Mouse (Mus musculus) intestine, postnatal 0 days (tissue): Measurements from ENCODE around the gene Crtc1. TPM values are rescaled to one million over a fixed set of nuclear protein-coding genes. Genes with fewer than 3 reads are reported as not detected.

Experiments
- ATAC-seq: fragments of 200-750 bp; cut with Nextera tagmentation; 2 replicates; pipeline ENCODE4 v1.8.0; 2017; ENCODE audit warnings: mild to moderate bottlenecking, moderate TSS enrichment, moderate library complexity
- H3K27ac ChIP-seq: fragments of 300-500 bp; sonication (generic); 2 replicates; pipeline ENCODE4 v1.5.1; 2014; ENCODE audit warnings: mild to moderate bottlenecking, low read depth, low read length, moderate library complexity
- H3K27me3 ChIP-seq: fragments of 300-500 bp; sonication (generic); replicated peaks from 2 replicates; pipeline ENCODE4 v1.6.1; 2014; ENCODE audit warnings: low read length, mixed read lengths; ENCODE audit not compliant: control insufficient read depth, insufficient read depth
- H3K36me3 ChIP-seq: fragments of 300-500 bp; sonication (generic); 2 replicates; pipeline ENCODE4 v1.6.1; 2014; ENCODE audit warnings: mild to moderate bottlenecking, moderate library complexity; ENCODE audit not compliant: control insufficient read depth, insufficient read depth
- H3K4me1 ChIP-seq: fragments of 300-500 bp; sonication (generic); replicated peaks from 2 replicates; pipeline ENCODE4 v1.6.1; 2014; ENCODE audit warnings: antibody characterized with exemption, low read length, mixed read lengths; ENCODE audit not compliant: control insufficient read depth, insufficient read depth
- H3K4me2 ChIP-seq: fragments of 300-500 bp; sonication (generic); replicated peaks from 2 replicates; pipeline ENCODE4 v1.6.1; 2014; ENCODE audit warnings: low read depth, mild to moderate bottlenecking, moderate library complexity
- H3K4me3 ChIP-seq: fragments of 300-500 bp; sonication (generic); 2 replicates; pipeline ENCODE4 v1.5.1; 2014; ENCODE audit warnings: low read depth, low read length
- H3K9ac ChIP-seq: fragments of 300-500 bp; sonication (generic); 2 replicates; pipeline ENCODE4 v1.6.1; 2014; ENCODE audit warnings: mild to moderate bottlenecking, low read depth, low read length
- H3K9me3 ChIP-seq: fragments of 300-500 bp; sonication (generic); 2 replicates; pipeline ENCODE4 v1.6.1; 2016; ENCODE audit warnings: mixed run types; ENCODE audit not compliant: control insufficient read depth
- CTCF ChIP-seq: sonication (generic); IDR thresholded peaks from 2 replicates; pipeline ENCODE4 v1.5.1; 2016; ENCODE audit warnings: low read depth, mild to moderate bottlenecking, control low read depth, antibody characterized with exemption, moderate library complexity
- WGBS: fragments of 180-500 bp; shearing (Covaris S2); extraction: QIAGEN DNeasy Blood & Tissue Kit; methylation state at CpG from one replicate; pipeline ENCODE4 v1.1.7; 2014; 5-methylcytosine and 5-hydroxymethylcytosine counted together
- polyA plus RNA-seq: library from polyadenylated mRNA; unstranded; fragments of >200 nt; fragmentation: Nextera tagmentation; extraction: Ambion mirVana; gene quantifications from 2 replicates; pipeline ENCODE4 v1.2.1, GENCODE M21; 2015

Gene Crtc1
- polyA plus RNA-seq, 1 experiment from 2014 or later: 9.2 TPM

DNA sequence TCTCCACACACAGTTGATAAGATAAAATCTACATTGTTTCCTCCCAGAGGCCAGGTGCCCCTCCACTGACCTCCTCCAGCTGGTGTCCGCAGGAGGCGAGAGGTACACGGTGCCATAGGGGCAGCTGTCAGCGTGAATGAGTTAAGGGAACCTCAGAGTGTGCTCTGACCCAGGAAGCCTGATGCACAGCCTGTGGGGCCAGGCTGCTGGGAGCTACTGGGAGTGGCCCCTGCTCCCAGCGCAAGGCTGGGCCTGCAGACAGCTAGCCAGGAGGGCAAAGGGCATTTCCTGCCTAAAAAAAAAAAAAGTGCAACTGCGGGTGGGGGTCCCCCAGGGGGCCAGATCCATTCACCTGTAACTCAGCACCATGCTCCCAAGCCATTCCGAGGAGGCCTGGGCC is 34.2 kb downstream of the Crtc1 start:
- Histone ChIP-seq H3K27me3 (no peaks in the 10 kb centered on the region), H3K4me1 (peaks cover 29% of the 10 kb centered on the region), H3K27ac (peak overlapping the region; percentile 78), H3K4me3 (no peak overlapping the region), H3K9ac (0 out of 2 replicates have a peak overlapping the region, but pooled peaks have one; percentile 3), H3K36me3 (peaks cover under 1% of the 10 kb centered on the region), H3K9me3 (no peaks in the 10 kb centered on the region), H3K4me2 (peak overlapping the region; percentile 37)
- TF ChIP-seq CTCF: no peak
- ATAC-seq: peak; percentile 41; the same call in 1 of the 2 replicates
- WGBS: 23% methylated on average over 7 of the region's 7 CpGs

DNA sequence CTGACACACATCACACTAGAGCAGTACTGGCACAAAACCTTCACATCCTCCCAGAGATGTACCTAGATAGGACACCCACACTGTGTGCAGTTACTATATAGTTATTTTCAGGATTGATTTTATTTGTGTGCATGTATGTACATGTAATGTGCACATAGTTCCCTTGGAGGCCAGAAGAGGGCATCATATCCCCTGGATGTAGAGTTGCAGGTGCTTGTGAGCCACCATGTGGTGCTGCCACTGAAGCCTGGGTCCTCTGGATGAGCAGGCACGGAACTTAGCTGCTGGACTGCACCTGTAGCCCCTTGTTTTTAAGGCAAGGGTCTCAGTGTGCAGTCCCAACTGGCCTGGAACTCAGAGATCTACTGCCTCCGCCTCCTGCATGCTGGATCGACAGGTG is 35.2 kb downstream of the Crtc1 start:
- H3K4me1 ChIP-seq: peaks cover 28% of the 10 kb centered on the region

DNA sequence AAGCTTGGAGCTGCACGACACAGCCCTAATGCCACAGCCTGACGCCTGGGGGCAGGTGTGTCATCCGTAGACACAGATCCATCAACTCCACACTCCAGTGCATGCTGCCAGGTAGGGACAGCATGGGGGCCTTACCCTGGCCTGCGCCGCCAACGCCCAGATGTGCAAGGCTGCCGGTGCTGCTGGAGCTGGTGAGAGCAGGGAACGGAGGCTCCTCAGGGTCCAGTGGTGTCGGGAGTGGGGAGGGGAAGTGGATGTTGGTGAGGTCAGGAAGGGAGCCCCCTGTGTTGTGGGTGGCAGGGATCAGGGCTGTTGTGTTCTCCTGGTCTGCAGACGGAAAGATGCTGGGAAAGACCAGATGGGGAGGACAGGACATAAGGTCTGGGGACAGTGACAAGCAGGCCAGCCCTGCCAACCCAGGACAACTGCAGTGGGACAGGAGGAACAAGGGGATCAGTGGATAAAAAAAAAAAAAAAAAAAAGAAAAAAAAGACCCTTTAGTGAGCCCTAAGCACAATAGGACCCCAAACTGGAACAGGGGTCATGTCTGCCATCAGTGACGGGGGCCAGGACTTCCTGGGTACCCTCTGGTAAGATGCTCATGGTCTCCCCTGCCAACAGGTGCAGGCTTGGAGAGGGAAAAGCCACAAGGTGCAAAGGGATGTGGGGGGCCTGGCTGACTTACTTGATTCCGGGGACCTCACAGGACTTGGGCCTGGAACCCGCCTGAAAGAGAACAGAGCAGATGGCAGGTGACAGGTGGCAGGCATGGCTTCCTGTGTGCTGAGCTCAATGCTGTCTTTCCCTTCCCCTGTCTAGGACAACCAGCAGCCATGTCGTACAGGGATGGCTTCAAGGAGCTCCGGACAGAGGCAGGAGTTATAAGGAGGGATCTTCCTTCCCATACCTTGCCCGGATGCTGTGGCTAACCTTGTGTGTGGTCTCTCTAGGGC is 41.5 kb downstream of the Crtc1 start:
- Histone ChIP-seq H3K4me1 (0 out of 2 replicates have a peak, but pooled peaks cover 4% of the 10 kb centered on the region), H3K9ac (no peak overlapping the region), H3K9me3 (no peaks in the 10 kb centered on the region), H3K4me2 (no peak overlapping the region), H3K27me3 (no peaks in the 10 kb centered on the region), H3K27ac (no peak overlapping the region), H3K4me3 (no peak overlapping the region), H3K36me3 (peaks cover 5% of the 10 kb centered on the region)
- 87% methylated on average over 16 of the region's 16 CpGs for WGBS
- no peak for ATAC-seq
- no peak for TF ChIP-seq CTCF

More for the DNA sequence above, 35.2 kb downstream of the Crtc1 start:
- peak; percentile 50 for TF ChIP-seq CTCF
- ATAC-seq: no peak
- peaks cover 5% of the 10 kb centered on the region for H3K36me3 ChIP-seq
- no peak overlapping the region for H3K4me3 ChIP-seq
- no peak overlapping the region for H3K27ac ChIP-seq
- H3K9ac ChIP-seq: no peak overlapping the region
- H3K9me3 ChIP-seq: no peaks in the 10 kb centered on the region
- H3K27me3 ChIP-seq: no peaks in the 10 kb centered on the region
- 91% methylated on average over 3 of the region's 3 CpGs for WGBS
- no peak overlapping the region for H3K4me2 ChIP-seq

DNA sequence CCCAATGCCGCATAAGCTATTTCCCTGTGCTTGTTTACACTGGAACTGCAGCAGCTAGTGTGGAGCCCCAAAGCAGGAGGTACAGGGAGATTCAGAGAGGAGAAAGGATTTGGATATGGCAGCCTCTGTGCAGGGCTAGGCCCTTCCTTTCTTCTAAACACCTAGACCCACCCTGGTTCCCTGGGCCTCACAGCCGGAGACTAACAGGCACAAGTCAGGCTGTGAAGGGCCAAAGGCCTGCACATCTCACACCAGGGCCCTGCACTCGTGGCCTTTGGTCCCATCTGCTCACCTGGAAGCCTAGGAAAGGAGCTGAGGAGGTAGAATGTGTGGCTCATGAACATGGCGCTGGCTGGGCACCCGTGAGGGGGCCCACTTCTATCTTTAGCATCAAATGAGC is 43.2 kb downstream of the Crtc1 start:
- H3K36me3 ChIP-seq: peaks cover 14% of the 10 kb centered on the region
- H3K4me2 ChIP-seq: no peak overlapping the region
- no peaks in the 10 kb centered on the region for H3K9me3 ChIP-seq
- TF ChIP-seq CTCF: no peak
- WGBS: 56% methylated on average over 5 of the region's 5 CpGs
- peak overlapping the region; percentile 35; the same call in 1 of the 2 replicates for H3K27ac ChIP-seq
- no peaks in the 10 kb centered on the region for H3K27me3 ChIP-seq
- peak; percentile 52 for ATAC-seq
- H3K4me1 ChIP-seq: 0 out of 2 replicates have a peak, but pooled peaks cover 4% of the 10 kb centered on the region
- H3K4me3 ChIP-seq: no peak overlapping the region
- H3K9ac ChIP-seq: no peak overlapping the region

DNA sequence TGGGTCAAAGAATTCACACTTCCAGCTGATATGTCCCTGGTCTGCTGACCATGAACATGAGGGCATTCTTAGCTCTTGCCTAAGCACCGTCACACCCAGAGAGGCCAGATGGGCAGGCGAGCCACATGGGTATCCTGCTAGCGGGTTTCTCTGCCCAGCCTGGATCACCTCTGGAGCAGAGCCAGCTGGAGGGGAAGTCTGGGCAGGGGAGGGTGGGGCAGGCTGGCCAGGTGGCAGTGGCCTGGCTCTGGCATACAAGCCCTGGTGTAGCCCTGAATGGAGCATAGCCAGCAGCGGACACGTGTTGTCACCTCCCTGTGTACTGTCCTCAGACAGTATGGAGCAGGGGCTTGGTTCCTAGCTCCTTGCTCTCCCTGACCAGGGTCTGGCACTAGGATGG is 43.7 kb downstream of the Crtc1 start:
- peak overlapping the region; percentile 35; the same call in 1 of the 2 replicates for H3K27ac ChIP-seq
- no peak overlapping the region for H3K4me2 ChIP-seq
- no peak overlapping the region for H3K9ac ChIP-seq
- H3K27me3 ChIP-seq: no peaks in the 10 kb centered on the region
- peaks cover 19% of the 10 kb centered on the region for H3K36me3 ChIP-seq
- 0 out of 2 replicates have a peak, but pooled peaks cover 4% of the 10 kb centered on the region for H3K4me1 ChIP-seq
- no peak overlapping the region for H3K4me3 ChIP-seq
- no peak for TF ChIP-seq CTCF
- 57% methylated on average over 5 of the region's 5 CpGs for WGBS
- ATAC-seq: peak; percentile 53; the same call in 1 of the 2 replicates
- H3K9me3 ChIP-seq: no peaks in the 10 kb centered on the region

DNA sequence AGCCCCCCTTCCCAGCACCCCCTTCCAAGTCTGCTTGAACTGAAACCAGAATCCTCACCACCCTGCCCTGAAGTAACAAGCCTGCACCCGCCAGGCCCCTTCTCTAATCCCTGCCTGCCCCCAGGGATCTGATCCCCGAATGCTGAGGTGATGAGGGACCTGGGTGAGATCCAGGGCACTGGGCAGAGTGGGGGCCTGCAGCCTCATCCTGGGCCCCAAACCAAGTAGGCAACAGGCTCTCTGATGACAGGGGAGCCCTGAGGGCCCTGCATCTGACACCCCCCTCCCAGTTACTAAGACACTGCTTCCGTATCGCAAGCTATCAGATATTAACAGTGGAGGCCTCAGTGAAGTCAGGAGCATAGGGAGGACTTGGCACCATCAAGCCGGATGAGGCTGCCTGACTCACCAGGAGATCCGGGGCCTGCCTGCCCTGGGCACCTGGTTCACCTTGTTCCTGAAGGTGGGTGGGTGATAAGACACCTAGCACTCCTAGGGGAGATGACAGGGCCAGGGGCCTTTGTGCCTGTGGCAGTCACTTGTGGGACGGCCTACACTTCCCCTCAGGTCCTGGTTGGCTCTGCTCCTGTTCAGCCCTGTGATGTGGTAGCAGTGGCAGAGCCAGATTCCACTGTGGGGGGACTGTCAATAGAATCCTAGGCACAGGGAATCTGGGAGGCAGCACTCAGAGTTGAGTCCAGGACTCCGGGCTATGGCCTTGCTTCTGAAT is 44.9 kb downstream of the Crtc1 start:
- ATAC-seq: no peak
- Histone ChIP-seq H3K4me1 (0 out of 2 replicates have a peak, but pooled peaks cover 4% of the 10 kb centered on the region), H3K9me3 (no peaks in the 10 kb centered on the region), H3K27me3 (no peaks in the 10 kb centered on the region), H3K9ac (no peak overlapping the region), H3K4me2 (no peak overlapping the region), H3K27ac (no peak overlapping the region), H3K4me3 (no peak overlapping the region), H3K36me3 (peaks cover 14% of the 10 kb centered on the region)
- no peak for TF ChIP-seq CTCF
- WGBS: 81% methylated on average over 8 of the region's 8 CpGs
